In genomic region chr9:84194716-84195115, GRCm38 (mm10) we compare ENCODE assay signal across 14 mouse cellular contexts.
DNase-seq lines count a peak whose midpoint lies in the region; ATAC-seq and TF ChIP-seq lines count a peak whose summit lies in the region.
"Had no signal": no experiment of that assay in that cellular context is flagged by ENCODE, and none has a peak within 500 bp of the region (broad histone marks: within the 10 kb centered on the region; RNA-seq: fewer than 3 reads in every experiment).

No protein-coding gene starts in this region.

- H3K27me3 ChIP-seq in forebrain, embryonic 13.5 days = no peaks in the 10 kb centered on the region
- H3K27me3 ChIP-seq in forebrain, embryonic 12.5 days = no peaks in the 10 kb centered on the region
- no peaks in the 10 kb centered on the region for H3K27me3 ChIP-seq in forebrain, postnatal 0 days (ENCODE audit: insufficient read depth, low read length)
- H3K27me3 ChIP-seq: CH12.LX; embryonic facial prominence, embryonic 13.5 days; stomach, embryonic 15.5 days had no signal

- DNase-seq in left cerebral cortex, adult 18-20 months (ENCODE audit: low spot score in 2 of 2) = peak; percentile 47 to 59
- no peak for DNase-seq in left cerebral cortex, postnatal 4 days
- DNase-seq in forebrain, postnatal 0 days = no peak
- DNase-seq in right cerebral cortex, postnatal 14 days = peak; percentile 18
- DNase-seq in gastrocnemius, adult 18-20 months (ENCODE audit: low spot score) = no peak
- no peak for DNase-seq in gastrocnemius, postnatal 36 days
- DNase-seq: heart, postnatal 36 days; kidney, adult 8-10 months; lung, postnatal 14 days had no signal

- H3K27ac ChIP-seq in forebrain, embryonic 13.5 days = no peak overlapping the region
- H3K27ac ChIP-seq in forebrain, embryonic 12.5 days = no peak overlapping the region
- no peak overlapping the region for H3K27ac ChIP-seq in forebrain, postnatal 0 days (ENCODE audit: low read depth, low read length)
- H3K27ac ChIP-seq: embryonic facial prominence, embryonic 13.5 days; stomach, embryonic 15.5 days had no signal

- intact Hi-C loops in left cerebral cortex, postnatal 4 days (cut with DNase I) = no loop called here
- intact Hi-C loops in gastrocnemius, postnatal 36 days (cut with DNase I) = no loop called here

- no peak for TF ChIP-seq CTCF in forebrain, postnatal 0 days (IDR thresholded peaks at IDR 0.05; ENCODE audit: low read depth)

- H3K4me1 ChIP-seq in forebrain, embryonic 13.5 days = peaks cover 8% of the 10 kb centered on the region; the same call in 1 of the 2 replicates
- H3K4me1 ChIP-seq in forebrain, embryonic 12.5 days = no peaks in the 10 kb centered on the region
- H3K4me1 ChIP-seq in forebrain, postnatal 0 days (ENCODE audit: insufficient read depth) = no peaks in the 10 kb centered on the region
- H3K4me1 ChIP-seq: embryonic facial prominence, embryonic 13.5 days; stomach, embryonic 15.5 days had no signal

- H3K4me3 ChIP-seq in forebrain, embryonic 13.5 days = no peak overlapping the region
- no peak overlapping the region for H3K4me3 ChIP-seq in forebrain, embryonic 12.5 days (replicated peaks)
- no peak overlapping the region for H3K4me3 ChIP-seq in forebrain, postnatal 0 days (ENCODE audit: low read depth, low read length)
- H3K4me3 ChIP-seq: embryonic facial prominence, embryonic 13.5 days; stomach, embryonic 15.5 days had no signal

- no peak overlapping the region for H3K9ac ChIP-seq in forebrain, embryonic 13.5 days
- no peak overlapping the region for H3K9ac ChIP-seq in forebrain, embryonic 12.5 days
- no peak overlapping the region for H3K9ac ChIP-seq in forebrain, postnatal 0 days
- H3K9ac ChIP-seq: embryonic facial prominence, embryonic 13.5 days; stomach, embryonic 15.5 days had no signal

- H3K36me3 ChIP-seq in forebrain, embryonic 13.5 days (ENCODE audit: poor library complexity, severe bottlenecking) = no peaks in the 10 kb centered on the region
- H3K36me3 ChIP-seq in forebrain, embryonic 12.5 days (replicated peaks) = no peaks in the 10 kb centered on the region
- no peaks in the 10 kb centered on the region for H3K36me3 ChIP-seq in forebrain, postnatal 0 days (ENCODE audit: insufficient read depth)
- H3K36me3 ChIP-seq: embryonic facial prominence, embryonic 13.5 days; stomach, embryonic 15.5 days had no signal

- H3K4me2 ChIP-seq in forebrain, embryonic 13.5 days = no peak overlapping the region
- no peak overlapping the region for H3K4me2 ChIP-seq in forebrain, embryonic 12.5 days
- no peak overlapping the region for H3K4me2 ChIP-seq in forebrain, postnatal 0 days (ENCODE audit: low read depth)
- H3K4me2 ChIP-seq: embryonic facial prominence, embryonic 13.5 days; stomach, embryonic 15.5 days had no signal

- peak; percentile 83 for ATAC-seq in forebrain, embryonic 13.5 days
- ATAC-seq in forebrain, embryonic 12.5 days (ENCODE audit: low FRiP score) = no peak
- ATAC-seq in forebrain, postnatal 0 days = peak; percentile 83

- H3K9me3 ChIP-seq in forebrain, embryonic 13.5 days (replicated peaks) = no peaks in the 10 kb centered on the region
- no peaks in the 10 kb centered on the region for H3K9me3 ChIP-seq in forebrain, embryonic 12.5 days
- no peaks in the 10 kb centered on the region for H3K9me3 ChIP-seq in forebrain, postnatal 0 days (ENCODE audit: low read length)
- H3K9me3 ChIP-seq: embryonic facial prominence, embryonic 13.5 days; stomach, embryonic 15.5 days had no signal

- WGBS in forebrain, embryonic 13.5 days = 76% methylated on average over 4 of the region's 4 CpGs
- 89% methylated on average over 4 of the region's 4 CpGs for WGBS in forebrain, embryonic 12.5 days
- WGBS in forebrain, postnatal 0 days = 41% methylated on average over 4 of the region's 4 CpGs

Comparison
In these comparisons a context has a peak if more than half of its experiments do, and no peak if none do; other contexts are left out.
1. DNase-seq: peak in left cerebral cortex, adult 18-20 months (2 of 2) and right cerebral cortex, postnatal 14 days (single experiment); none in left cerebral cortex, postnatal 4 days (single experiment), forebrain, postnatal 0 days (single experiment), gastrocnemius, adult 18-20 months (single experiment) and gastrocnemius, postnatal 36 days (0 of 2).